Mouse (Mus musculus): ENCODE measurements around the gene Sstr3. TPM values are rescaled to one million over a fixed set of nuclear protein-coding genes. Genes with fewer than 3 reads are reported as not detected.

Sstr3 gene
- total and polyA plus RNA-seq, 2 experiments from 2014 or later, result 1.0 to 4.0 TPM

GRCm38 (mm10) chr15:78505541-78505940 is 38.9 kb downstream of the Sstr3 start:
- no peak overlapping the region for H3K4me3 ChIP-seq (ENCODE audit: low read length)
- no peak overlapping the region for H3K27ac ChIP-seq
- 69% methylated on average over 3 of the region's 3 CpGs for WGBS
- H3K36me3 ChIP-seq (ENCODE audit: insufficient read depth, low read length), result no peaks in the 10 kb centered on the region
- no peak overlapping the region for H3K4me2 ChIP-seq (ENCODE audit: low read depth, low read length)
- no peaks in the 10 kb centered on the region for H3K4me1 ChIP-seq (ENCODE audit: insufficient read depth, low read length)
- no peaks in the 10 kb centered on the region for H3K27me3 ChIP-seq (ENCODE audit: insufficient read depth, low read length)
- no peak for TF ChIP-seq CTCF (IDR thresholded peaks at IDR 0.05; ENCODE audit: low read depth)
- H3K9me3 ChIP-seq (ENCODE audit: low read length), result no peaks in the 10 kb centered on the region
- DNase-seq (ENCODE audit: low spot score) (no peak), ATAC-seq (no peak)
- no peak overlapping the region for H3K9ac ChIP-seq (replicated peaks; ENCODE audit: low read length)

- no peaks in the 10 kb centered on the region for H3K9me3 ChIP-seq (ENCODE audit: low read length)
- no peaks in the 10 kb centered on the region for H3K36me3 ChIP-seq (ENCODE audit: insufficient read depth, low read length)
- WGBS, result 98% methylated on average over 5 of the region's 5 CpGs
- no peak overlapping the region for H3K4me2 ChIP-seq (ENCODE audit: low read depth, low read length)
- no peak for TF ChIP-seq CTCF (IDR thresholded peaks at IDR 0.05; ENCODE audit: low read depth)
- H3K27me3 ChIP-seq (ENCODE audit: insufficient read depth, low read length), result no peaks in the 10 kb centered on the region
- H3K4me1 ChIP-seq (ENCODE audit: insufficient read depth, low read length), result no peaks in the 10 kb centered on the region
- no peak overlapping the region for H3K9ac ChIP-seq (replicated peaks; ENCODE audit: low read length)
- no peak for DNase-seq (ENCODE audit: low spot score)
- no peak overlapping the region for H3K27ac ChIP-seq
- ATAC-seq, result no peak
- H3K4me3 ChIP-seq (ENCODE audit: low read length), result no peak overlapping the region
Measured at GRCm38 (mm10) chr15:78504816-78505215, 39.7 kb downstream of the Sstr3 start.

GRCm38 (mm10) chr15:78504013-78504412 is 40.5 kb downstream of the Sstr3 start:
- TF ChIP-seq CTCF (IDR thresholded peaks at IDR 0.05; ENCODE audit: low read depth), result no peak
- Histone ChIP-seq H3K4me3 (ENCODE audit: low read length) (no peak overlapping the region), H3K36me3 (ENCODE audit: insufficient read depth, low read length) (no peaks in the 10 kb centered on the region), H3K27ac (no peak overlapping the region), H3K27me3 (ENCODE audit: insufficient read depth, low read length) (no peaks in the 10 kb centered on the region), H3K4me1 (ENCODE audit: insufficient read depth, low read length) (no peaks in the 10 kb centered on the region), H3K4me2 (ENCODE audit: low read depth, low read length) (no peak overlapping the region), H3K9ac (replicated peaks; ENCODE audit: low read length) (no peak overlapping the region), H3K9me3 (ENCODE audit: low read length) (no peaks in the 10 kb centered on the region)
- 82% methylated on average over 1 of the region's 1 CpGs for WGBS
- ATAC-seq (no peak), DNase-seq (ENCODE audit: low spot score) (no peak)

- H3K4me2 ChIP-seq (ENCODE audit: low read depth, low read length), result no peak overlapping the region
- no peaks in the 10 kb centered on the region for H3K9me3 ChIP-seq (ENCODE audit: low read length)
- H3K27ac ChIP-seq, result no peak overlapping the region
- no peaks in the 10 kb centered on the region for H3K36me3 ChIP-seq (ENCODE audit: insufficient read depth, low read length)
- WGBS, result 89% methylated on average over 18 of the region's 18 CpGs
- no peak overlapping the region for H3K9ac ChIP-seq (replicated peaks; ENCODE audit: low read length)
- no peak for DNase-seq (ENCODE audit: low spot score)
- TF ChIP-seq CTCF (IDR thresholded peaks at IDR 0.05; ENCODE audit: low read depth), result no peak
- H3K27me3 ChIP-seq (ENCODE audit: insufficient read depth, low read length), result no peaks in the 10 kb centered on the region
- no peak overlapping the region for H3K4me3 ChIP-seq (ENCODE audit: low read length)
- no peak for ATAC-seq
- H3K4me1 ChIP-seq (ENCODE audit: insufficient read depth, low read length), result no peaks in the 10 kb centered on the region
Measured at GRCm38 (mm10) chr15:78502437-78503132, 41.9 kb downstream of the Sstr3 start.

GRCm38 (mm10) chr15:78494968-78495406 is 49.5 kb downstream of the Sstr3 start, which contains the start of gene Il2rb:
Gene Il2rb, minus strand, starts transcription at chr15:78495271.
- DNase-seq (ENCODE audit: low spot score) (no peak), ATAC-seq (no peak)
- WGBS, result 86% methylated on average over 11 of the region's 11 CpGs
- no peaks in the 10 kb centered on the region for H3K4me1 ChIP-seq (ENCODE audit: insufficient read depth, low read length)
- no peaks in the 10 kb centered on the region for H3K36me3 ChIP-seq (ENCODE audit: insufficient read depth, low read length)
- H3K9ac ChIP-seq (replicated peaks; ENCODE audit: low read length), result no peak within 1 kb of the TSS
- H3K9me3 ChIP-seq (ENCODE audit: low read length), result no peaks in the 10 kb centered on the region
- no peak for TF ChIP-seq CTCF (IDR thresholded peaks at IDR 0.05; ENCODE audit: low read depth)
- H3K27me3 ChIP-seq (ENCODE audit: insufficient read depth, low read length), result no peaks in the 10 kb centered on the region
- no peak within 1 kb of the TSS for H3K4me2 ChIP-seq (ENCODE audit: low read depth, low read length)
- H3K27ac ChIP-seq, result no peak within 1 kb of the TSS
- H3K4me3 ChIP-seq (ENCODE audit: low read length), result no peak within 1 kb of the TSS

GRCm38 (mm10) chr15:78493401-78494010 is 51.0 kb downstream of the Sstr3 start:
- Histone ChIP-seq H3K27me3 (ENCODE audit: insufficient read depth, low read length) (no peaks in the 10 kb centered on the region), H3K36me3 (ENCODE audit: insufficient read depth, low read length) (no peaks in the 10 kb centered on the region), H3K27ac (no peak overlapping the region), H3K9me3 (ENCODE audit: low read length) (no peaks in the 10 kb centered on the region), H3K4me1 (ENCODE audit: insufficient read depth, low read length) (no peaks in the 10 kb centered on the region), H3K4me3 (ENCODE audit: low read length) (no peak overlapping the region), H3K4me2 (ENCODE audit: low read depth, low read length) (no peak overlapping the region), H3K9ac (replicated peaks; ENCODE audit: low read length) (no peak overlapping the region)
- ATAC-seq, result peak; percentile 40; the same call in 1 of the 2 replicates
- WGBS, result 76% methylated on average over 10 of the region's 10 CpGs
- TF ChIP-seq CTCF (IDR thresholded peaks at IDR 0.05; ENCODE audit: low read depth), result no peak
- DNase-seq (ENCODE audit: low spot score), result no peak

- Histone ChIP-seq H3K27ac (no peak overlapping the region), H3K36me3 (ENCODE audit: insufficient read depth, low read length) (no peaks in the 10 kb centered on the region), H3K27me3 (ENCODE audit: insufficient read depth, low read length) (no peaks in the 10 kb centered on the region), H3K4me2 (ENCODE audit: low read depth, low read length) (no peak overlapping the region), H3K4me1 (ENCODE audit: insufficient read depth, low read length) (no peaks in the 10 kb centered on the region), H3K9ac (replicated peaks; ENCODE audit: low read length) (no peak overlapping the region), H3K4me3 (ENCODE audit: low read length) (no peak overlapping the region), H3K9me3 (ENCODE audit: low read length) (no peaks in the 10 kb centered on the region)
- ATAC-seq (no peak), DNase-seq (ENCODE audit: low spot score) (no peak)
- no peak for TF ChIP-seq CTCF (IDR thresholded peaks at IDR 0.05; ENCODE audit: low read depth)
- 81% methylated on average over 3 of the region's 3 CpGs for WGBS
Measured at GRCm38 (mm10) chr15:78491301-78491700, 53.2 kb downstream of the Sstr3 start.

All from hindbrain, postnatal 0 days (tissue).